Mouse (Mus musculus) spleen, postnatal 10 days (tissue): Measurements from ENCODE around the gene Rpf1.

Experiments used
- DNase-seq, 2 experiments: peaks; one replicate each; pipeline ENCODE4 v3.0.0; 2021 to 2022; ENCODE audit warnings: low spot score in 2 of 2

The Rpf1 gene

DNA sequence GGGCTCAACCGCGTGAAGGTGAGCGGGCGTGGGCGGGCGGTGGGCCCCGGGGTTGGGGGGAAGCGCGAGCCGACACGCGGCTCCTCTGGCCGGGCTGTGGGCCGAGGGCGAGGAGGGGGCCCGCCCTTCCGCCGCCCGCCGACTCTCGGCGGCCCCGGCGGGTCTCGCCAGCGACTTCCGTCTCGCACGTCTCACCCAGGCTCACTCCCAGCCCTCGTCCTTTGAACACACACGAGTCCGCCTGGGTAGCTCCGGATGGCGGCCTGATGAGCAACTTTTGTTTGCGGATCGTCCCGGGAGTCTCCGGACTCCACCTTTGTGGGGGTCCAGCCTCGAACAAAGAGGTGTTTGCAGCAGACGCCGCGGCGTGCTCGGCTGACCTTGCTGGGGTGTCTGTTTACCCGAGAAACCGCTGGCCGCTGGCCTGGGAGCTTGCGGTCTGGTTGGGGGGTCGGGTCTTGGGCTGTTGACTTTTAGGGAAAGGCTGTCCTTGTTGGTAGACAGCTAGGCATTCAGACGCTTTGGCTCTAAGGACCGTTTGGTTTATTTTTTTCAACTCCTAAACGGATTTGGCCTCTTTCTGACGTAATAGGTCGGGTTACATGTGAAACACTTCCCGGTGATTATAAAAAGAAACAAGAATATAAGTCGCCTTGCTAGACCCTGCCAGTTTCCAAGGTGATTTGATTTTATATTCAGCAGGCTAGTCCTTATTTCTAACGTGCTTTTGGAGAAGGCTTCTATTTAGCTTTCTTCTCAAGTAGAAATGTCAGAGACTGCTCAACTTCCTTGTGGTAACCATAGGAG, 21.0 kb downstream of the Rpf1 start:
- peak; percentile 70 to 73 for DNase-seq

DNA sequence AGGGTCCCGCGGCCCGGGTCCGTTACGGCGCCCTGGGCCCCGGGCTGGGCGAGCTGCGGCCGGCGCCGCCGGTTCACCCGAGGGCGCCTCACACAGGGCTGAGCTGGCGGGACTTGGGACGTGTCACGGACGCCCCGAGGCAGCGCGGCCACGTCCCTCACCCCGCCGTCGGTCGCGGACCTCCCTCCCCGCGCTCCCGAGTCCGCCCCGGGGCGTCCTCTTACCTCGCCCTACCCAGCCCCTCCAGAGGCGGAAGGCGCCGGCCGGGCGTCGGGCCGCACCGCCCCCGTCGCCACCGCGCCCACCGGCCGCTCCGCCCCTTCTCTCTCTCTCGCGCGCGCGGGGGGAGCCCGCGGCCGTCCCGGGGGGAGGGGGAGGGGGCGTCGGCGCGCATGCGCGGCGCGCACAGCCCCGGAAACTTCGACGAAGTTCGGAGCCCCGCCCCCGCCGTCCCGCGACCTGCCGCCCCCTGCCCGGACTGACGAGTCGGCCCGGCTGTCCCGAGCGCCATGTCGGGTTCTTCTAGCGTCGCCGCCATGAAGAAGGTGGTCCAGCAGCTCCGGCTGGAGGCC, 21.7 kb downstream of the Rpf1 start, which contains the start of the genes Spata1 and Gng5:
Gene Spata1 (minus strand): TSS at position 323 of the 572 bp plus-strand sequence.
Gene Gng5 (plus strand): TSS at position 377 of the 572 bp plus-strand sequence.
- DNase-seq = peak; percentile 81 to 92

DNA sequence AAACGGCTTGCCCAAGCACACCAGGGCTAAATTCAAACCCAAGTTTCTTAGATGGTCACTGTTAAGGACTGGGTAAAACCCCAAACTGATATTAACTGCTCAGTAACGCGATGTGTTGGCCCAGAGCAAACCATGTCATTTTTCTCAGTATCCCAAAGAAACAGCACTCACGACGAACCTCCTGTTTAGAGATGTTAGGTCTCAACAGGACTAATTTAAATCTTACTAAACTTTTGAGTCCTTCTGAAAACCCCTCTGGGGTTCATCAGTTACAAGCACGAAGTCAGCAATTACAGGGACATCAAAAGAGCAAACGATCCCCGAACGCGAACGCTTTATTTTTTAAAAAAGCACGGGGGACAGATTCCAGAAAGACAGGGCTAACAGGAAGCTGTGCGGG, 22.2 kb downstream of the Rpf1 start:
- DNase-seq = no peak

DNA sequence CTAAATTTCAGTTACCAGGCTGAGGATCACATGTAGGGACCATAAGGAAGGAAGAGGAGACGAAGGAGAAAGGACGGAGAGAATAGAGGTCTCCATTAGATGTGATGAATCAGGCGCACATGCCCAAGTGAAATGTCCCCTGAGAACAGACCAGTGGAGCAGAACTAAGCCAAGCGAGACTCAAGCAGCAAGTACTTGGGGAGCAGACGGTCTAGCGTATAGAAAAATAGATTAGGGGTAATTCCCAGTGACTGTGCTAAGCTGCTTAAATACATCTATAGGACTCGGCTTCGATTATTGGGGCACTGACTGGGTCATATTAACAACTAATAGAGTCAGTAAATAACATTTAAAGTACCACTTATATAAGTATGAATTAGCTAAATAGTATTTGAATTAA, 26.3 kb downstream of the Rpf1 start:
- no peak for DNase-seq

DNA sequence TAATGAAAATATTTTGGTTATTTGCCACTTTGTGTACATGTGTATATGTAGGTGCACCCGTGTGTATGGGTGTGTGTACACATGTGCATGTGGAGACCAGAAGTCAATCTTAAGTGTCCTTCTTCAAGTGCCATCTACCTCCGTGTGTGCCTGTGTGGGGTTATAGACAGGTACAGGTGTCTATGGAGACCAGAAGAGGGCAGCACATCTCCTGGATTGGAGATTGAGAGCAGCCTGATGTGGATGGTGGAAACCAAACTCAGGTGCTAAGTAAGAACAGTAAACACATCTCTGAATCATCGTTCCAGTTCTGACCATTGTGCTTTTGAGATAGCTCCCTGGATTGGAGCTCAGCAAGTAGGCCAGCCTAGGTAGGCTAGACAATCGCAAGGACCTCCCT, 34.8 kb downstream of the Rpf1 start:
- no peak for DNase-seq

DNA sequence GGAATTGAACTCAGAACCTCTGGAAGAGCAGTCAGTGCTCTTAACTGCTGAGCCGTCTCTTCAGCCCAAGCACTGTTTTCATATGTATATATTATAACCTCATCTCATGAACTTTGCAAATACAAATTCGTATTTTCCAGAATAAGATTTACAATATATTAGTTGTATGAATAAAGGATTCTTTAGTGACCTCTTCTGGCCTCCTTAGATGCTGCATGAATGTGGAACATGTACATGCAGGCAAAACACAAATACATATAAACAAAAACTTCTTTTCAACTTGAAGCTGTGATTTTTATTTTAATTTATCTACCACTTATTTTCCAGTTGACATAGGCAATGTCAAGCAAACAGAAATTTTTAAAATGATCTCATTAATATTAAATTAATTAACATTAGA, 39.2 kb downstream of the Rpf1 start:
- no peak for DNase-seq

DNA sequence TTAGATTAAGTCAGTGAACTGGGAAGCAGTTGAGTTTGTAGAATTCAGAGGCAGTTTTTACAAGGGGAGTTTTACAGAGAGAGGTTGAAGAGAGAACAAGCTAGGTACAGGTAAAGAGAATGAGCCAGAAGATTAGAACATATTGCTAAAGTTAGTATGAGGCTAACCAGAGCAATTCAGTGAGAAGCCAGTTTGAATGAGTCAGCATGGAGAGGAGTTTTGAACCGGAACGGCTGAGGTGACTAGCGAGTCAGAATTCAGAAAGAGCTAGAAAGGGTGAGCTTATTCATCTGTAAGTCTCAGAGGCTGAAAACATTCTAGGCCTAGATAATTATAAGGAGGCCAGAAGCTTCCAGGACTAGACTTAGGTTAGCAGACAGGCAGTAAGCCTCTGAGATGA, 46.8 kb downstream of the Rpf1 start:
- no peak for DNase-seq

DNA sequence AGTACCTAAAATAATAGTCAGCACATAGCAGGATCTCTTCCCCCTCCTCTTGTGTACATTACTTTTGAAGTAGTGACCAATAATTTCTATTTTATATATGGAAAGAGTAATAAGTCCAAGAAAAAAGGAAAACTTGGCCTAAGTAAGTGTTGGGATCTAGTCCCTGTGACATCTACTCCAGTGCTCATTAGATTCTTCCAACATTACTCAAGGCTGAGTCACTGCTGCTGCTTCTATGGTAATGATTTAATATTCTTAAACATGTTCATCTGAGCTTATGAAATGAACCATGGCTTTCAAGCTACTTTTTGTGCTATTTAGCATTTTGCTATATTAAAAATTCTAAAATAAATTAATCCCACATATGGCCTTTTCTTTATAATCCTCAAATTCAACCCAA, 47.5 kb downstream of the Rpf1 start:
- no peak for DNase-seq

DNA sequence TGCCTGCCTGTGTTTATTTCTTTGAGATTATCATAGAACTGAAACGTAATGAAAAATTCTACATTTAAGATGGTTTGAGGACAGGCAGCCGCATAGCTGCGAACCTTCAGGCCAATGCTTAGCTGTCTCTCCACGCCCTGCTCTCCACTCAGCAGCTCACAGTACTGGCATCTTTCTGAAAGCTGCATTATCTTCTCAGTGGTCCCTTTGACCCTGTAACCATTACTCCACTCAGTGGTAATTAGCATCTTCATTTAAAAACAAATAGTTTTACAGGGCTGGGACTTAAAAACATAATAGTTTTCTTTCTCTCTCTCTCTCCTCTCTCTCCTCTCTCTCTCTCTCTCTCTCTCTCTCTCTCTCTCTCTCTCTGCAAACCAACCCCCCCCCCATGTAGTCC, 48.6 kb downstream of the Rpf1 start:
- DNase-seq = no peak

DNA sequence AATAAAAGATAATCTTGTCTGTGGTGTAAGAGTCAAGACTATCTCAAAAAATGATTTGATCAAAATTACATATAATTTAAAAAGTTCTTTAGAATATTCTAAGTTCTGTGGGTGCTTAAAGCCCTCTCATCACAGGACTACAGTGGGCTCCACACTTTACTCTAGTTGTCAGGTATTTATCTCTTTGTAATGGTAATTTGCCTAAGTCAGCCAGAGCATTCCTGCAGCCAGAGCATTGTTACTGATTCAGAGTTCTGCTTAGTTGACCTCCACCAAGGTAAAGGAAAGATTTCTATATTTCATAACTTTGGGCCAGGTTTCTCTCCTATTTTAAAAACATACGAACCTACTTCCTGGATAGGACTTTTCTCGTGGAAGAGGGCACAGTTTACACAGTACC, 52.0 kb downstream of the Rpf1 start:
- no peak for DNase-seq

DNA sequence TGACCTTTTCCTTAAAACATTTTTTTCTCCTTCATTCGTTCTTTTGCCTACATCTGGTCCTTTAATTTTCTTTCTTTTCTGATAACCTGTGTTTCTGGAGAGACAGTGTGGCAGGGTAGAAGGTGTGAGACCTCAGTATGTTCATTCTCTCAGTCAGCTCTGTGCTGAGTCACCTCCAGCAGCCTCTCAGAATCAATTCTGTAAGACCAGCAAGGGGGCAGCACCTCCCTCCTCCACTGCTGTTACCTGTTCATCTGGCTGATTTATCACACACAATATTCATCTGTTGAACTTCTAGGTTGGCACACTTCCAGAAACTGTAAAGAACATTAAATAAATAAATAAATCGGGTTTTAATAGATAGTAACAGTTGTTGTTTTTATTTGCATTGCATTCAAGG, 58.3 kb downstream of the Rpf1 start:
- no peak for DNase-seq
